Mouse (Mus musculus) monocyte, adult 2 months (primary cell): ENCODE results near the gene Trex2.

ENCODE experiments used
- DNase-seq, 2 experiments: peaks; one replicate each; pipeline ENCODE4 v3.0.0; 2022; ENCODE audit warnings: low spot score in 2 of 2, low read depth in 1 of 2

The Trex2 gene

DNA sequence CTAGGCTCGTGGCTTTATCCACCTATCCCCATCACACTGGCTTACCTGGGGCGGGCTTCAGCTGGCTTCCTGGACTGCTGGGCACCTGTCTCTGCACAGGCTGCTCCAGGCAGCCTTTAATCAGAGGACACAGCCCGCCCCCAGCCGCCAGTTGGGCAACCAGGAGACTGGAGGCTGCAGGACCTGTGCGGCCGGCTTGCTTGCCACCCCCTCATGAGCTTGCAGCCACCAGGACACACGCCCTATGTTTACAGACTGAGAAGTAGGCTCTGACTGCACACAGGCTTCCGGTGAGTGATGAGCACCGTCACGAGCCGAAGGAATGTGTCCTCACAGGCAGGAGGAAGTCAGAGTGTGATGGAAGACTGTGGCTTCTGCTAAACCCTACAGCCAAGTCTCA lies at the start of gene Trex2:
Gene Trex2 (minus strand): TSS at position 93 of the 400 bp plus-strand sequence.
- no peak for DNase-seq

DNA sequence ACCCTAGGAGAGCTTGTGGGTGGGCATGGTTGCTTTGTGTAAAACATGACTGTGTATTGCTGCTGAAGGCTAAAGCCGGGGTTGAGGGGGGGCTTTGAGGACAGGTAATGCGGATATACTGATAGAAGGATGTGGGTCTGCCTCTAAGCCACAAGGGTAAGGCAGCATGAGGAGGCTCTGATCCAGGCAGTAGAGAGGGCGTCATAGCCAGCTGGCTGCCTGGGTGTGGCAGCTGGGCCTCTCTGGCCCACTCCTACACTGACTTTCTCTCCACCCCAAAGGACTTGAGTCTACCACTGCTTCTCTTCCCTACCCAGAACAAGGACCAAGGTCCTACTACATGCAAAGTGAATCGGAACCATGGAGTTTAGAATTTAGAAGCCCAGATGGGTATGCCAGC lies 49.7 kb upstream of the Trex2 start:
- no peak for DNase-seq

DNA sequence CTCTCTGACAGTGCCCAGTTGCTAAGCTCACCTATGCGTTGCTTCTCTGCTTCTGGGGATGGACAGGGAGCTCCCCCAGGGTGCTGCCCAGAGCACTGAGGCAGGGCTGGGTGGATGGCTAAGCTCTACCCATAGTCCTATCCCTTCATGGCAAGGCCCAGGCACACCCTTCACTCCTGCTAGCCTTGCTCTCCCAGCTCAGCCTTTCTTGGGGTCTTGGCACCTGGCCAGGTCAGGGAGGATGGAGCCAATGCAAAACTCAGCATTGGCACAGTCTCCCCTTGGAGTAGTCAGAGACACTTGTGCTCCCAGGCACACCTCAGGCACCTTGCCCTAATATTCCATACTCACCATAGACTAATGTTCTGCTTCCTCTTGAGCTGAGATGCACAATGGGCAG lies 48.9 kb upstream of the Trex2 start:
- no peak for DNase-seq

DNA sequence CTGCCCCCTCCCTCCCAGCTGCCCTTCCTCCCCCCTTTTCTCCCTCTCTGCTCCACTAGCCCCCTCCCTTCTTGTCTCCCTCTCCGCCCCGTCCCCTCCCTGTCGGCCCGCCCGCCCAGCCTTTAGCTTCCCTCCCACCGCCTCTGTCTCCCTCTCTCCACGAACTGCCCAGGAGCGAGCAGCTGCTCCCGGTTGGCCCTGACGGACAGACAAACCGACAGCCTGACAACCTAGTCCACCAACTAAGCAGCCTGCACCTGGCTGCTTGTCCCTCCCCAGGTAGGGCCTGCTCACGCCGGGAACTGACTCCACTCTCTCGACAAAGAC lies 48.3 kb upstream of the Trex2 start, which contains the start of gene Bgn:
Gene Bgn (plus strand): TSS at position 119 of the 327 bp plus-strand sequence.
- no peak for DNase-seq

DNA sequence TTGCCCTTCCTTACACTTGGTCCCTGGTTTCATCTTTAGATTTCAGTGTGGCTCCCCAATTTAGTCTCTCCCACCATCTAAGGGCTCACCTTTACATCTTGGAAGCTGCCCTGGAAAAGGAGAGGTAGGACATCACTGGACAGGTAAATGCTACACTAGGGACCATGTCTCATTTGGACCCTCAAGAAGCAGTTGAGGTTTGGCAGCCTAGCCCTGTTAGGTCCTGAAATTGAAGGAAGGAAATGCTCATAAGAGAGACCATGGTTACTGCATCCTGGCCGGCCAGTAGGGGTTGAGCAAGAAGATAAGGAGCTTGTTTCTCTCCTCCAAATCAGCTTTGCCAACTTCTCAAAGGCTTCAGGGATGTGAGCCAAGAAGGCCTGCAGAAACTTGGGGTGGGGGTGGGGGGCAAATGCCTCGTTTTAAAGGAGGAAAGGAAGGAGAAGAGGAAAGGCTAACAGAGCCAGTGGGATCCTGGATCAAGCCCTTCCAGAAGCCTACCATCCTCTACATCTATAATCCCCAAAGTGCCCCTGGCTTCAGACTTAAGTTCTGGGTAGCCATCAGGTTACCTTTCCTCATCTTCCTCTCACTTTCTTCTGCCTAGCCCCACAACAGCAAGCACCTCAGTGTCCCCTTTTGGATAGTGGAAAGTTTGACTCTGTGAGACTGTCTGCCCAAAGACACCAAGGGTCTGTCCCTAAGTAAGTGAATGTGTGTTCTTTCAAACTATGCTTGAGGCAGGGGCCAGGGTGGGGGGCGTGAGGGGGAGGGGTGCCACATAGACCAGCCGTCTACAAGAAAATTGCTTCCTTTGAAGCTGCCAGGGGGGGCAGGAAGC lies 47.7 kb upstream of the Trex2 start:
- DNase-seq: no peak

DNA sequence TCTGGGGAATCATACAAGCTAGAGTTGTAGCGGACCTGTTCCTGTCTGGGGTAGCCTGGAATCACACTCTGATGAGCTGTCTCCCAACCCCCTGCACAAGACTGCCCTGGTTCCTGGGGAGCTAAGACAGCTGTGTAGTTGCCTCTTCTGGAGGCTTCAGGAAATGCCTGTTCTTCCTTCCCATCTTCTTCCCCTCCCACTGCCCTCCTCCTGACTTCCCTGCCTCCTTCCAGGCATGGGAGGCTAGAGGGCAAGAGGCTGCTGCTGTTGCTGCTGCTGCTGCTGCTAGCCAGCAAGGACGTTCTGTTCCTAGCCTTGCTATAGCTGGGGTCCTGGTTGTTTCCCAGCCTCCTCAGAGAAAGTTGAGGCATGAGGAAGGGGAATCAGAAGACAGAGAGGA lies 45.2 kb upstream of the Trex2 start:
- no peak for DNase-seq

DNA sequence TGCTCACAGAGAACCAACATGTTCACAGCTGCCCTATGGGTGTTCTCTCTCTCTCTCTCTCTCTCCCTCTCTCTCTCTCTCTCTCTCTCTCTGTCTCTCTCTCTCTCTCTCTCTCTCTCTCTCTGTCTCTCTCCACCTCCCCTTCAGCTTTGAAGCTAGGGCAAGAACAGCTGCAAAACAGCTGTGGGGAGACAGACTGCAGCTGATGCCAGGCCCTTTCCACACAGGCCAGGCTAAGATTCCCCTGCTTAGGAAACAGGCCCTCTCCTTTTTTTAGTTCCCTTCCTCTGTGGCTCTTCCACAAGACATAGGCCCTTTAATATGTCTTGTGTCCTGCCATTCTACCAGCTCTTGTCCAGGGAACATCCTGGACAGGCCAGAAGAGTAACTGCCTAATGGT lies 44.5 kb upstream of the Trex2 start:
- DNase-seq: no peak

DNA sequence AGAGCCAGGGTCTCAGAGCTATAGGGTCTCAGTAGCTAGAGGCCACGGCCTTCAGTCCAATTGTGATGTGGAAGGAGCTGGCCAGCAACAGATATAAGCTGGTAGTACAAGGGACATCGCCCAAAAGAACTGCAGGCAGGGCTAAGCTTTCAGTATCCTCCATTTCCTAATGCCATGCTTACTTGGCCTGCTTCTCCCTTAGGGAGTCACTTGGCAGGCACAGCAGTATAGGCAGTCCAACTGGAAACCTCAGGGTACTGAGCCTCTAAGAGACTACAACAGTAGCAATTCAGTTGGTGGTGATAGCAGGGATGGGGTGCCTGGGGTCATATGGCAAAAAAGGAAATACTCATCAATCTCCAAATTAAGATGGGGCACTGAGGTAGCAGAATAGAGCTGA lies 42.4 kb upstream of the Trex2 start:
- DNase-seq: no peak

DNA sequence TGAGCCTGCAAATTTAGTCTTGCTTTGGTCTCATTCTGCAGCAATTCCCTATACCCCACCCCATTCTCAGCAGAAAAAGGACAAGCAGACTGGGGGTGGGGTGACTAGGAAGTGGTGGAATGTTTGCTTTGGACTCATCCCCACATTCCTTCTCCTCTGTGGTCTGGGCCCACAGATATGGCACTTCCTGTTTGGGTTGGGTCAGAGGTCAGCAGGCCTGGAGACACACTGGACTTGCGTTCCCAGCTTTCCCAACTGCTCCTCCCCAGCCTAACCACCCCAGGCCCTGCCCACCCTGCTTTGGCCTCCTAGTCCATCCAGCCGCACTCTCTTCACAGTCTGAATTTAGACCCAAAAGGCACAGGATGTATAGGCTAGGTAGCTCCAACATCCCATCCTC lies 41.5 kb upstream of the Trex2 start:
- no peak for DNase-seq

DNA sequence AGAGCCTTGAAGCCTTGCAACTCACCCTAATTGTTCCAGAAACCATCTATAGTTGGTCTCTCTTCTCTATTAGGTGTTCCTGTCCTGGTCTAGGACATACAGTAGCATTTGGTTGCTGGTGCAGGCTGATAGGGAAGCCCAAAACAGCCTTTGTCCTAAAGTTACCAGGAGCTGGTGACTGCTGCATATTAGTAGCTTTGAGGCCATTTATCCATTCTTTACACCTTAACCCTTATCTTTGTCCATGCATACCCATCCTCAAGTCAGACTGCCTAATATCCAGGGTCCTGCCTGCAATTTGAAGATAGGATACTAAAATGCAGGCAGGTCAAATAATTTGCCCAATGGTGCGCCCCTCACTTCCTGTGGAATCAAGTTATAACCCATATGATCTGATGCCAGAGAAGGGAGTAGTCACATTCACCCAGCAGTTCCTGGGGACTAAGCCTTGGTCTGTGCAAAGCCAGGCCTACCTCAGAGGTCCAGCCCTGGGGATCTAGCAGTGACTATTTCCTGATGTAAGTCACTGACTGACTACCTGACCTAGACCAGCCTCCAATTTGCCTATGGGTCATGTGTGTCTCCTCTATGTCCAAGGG lies 40.6 kb upstream of the Trex2 start:
- no peak for DNase-seq

DNA sequence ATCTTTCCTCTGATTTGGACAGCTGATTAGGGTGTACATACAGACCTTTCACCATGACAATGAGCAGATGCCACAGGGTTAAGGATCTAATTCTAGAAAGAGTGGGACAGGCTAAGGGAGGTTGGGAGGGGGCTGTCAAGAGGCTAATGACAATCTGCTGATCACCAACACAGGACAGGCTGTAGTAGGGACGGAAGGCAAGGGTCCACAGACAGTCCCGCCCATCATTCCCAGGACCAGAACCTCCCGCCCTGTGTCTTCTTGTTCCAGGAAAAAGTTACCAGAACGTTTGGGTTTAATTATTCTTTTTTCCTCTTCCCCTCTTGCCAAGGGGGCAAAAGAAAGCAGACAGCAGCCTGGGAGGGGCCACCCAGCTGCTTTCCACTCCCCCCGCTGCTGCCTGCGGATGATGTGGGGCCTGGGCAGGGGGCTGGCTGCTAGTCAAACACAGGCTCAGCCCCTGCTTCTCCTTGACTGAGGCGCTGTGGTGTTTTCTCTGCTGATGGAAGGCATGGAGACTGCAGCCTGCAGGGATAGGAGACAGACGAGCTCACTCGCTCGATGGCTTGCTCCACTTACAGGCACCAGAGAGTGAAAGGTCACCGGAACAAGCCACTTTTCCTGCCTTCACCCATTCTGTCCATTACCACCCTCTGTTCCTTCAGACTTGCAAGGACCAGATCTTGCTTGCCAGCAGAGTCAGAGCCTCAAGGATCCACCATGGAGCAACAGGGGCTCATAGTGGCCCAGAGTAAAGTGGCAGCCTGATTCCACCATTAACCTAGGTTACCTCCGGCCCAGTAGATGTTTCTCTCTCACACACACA lies 39.4 kb upstream of the Trex2 start:
- DNase-seq: no peak

DNA sequence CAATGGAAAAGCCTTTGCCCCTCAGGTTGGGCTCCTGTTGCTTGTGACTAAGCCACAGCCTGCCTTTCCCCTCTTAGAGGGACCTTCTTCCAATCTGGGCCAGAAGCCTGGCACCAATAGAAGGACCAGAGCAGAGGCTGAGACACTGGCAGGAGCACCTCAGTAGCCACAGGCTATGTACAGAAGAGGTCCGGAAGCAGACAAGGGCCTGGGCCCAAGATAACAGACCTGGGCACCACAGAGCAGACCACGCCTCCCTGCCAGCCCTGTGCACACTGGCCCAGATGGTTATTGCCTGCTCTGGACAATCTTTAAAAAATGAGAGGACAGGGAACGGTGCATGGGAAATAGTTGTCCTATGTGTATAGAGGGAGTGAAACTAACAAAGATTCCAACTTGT lies 36.6 kb upstream of the Trex2 start:
- no peak for DNase-seq

DNA sequence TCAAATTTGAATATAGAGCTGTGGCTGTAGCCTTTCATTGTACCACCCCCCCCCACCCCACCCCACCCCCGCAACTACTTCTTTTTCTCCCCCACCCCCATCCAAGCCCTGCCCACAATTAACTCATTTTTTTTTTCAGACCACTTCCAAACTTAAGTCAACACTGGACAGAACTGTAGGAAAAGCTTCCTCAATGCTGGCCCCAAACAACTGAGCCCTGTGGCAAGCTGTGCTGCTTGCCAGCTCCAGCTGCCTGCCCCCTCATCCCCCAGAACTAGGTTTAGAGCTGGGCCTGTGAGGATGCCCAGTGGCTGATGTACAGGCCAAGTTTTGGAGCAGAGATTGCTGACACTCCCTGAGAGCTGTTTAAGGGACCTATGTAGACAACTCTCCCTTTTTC lies 33.6 kb upstream of the Trex2 start:
- no peak for DNase-seq

DNA sequence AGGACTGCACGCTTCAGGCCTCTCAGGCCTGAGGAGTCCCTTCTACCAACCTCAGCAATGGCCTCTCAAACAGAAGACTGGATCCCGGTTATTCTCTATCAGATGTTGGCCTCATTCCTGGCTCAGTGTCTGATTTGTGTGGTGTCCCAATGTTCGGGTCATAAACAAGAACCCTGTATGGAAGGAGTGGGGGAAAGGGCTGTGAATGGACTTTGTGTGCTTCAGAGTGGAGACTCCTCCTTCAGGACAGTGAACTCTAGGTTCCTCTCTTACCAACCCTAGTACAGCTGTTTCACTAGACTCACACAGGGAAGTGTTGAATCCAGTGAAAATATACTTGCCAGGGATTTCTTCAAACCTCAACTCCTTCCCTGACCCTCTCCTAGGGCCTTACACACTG lies 33.2 kb upstream of the Trex2 start:
- no peak for DNase-seq

DNA sequence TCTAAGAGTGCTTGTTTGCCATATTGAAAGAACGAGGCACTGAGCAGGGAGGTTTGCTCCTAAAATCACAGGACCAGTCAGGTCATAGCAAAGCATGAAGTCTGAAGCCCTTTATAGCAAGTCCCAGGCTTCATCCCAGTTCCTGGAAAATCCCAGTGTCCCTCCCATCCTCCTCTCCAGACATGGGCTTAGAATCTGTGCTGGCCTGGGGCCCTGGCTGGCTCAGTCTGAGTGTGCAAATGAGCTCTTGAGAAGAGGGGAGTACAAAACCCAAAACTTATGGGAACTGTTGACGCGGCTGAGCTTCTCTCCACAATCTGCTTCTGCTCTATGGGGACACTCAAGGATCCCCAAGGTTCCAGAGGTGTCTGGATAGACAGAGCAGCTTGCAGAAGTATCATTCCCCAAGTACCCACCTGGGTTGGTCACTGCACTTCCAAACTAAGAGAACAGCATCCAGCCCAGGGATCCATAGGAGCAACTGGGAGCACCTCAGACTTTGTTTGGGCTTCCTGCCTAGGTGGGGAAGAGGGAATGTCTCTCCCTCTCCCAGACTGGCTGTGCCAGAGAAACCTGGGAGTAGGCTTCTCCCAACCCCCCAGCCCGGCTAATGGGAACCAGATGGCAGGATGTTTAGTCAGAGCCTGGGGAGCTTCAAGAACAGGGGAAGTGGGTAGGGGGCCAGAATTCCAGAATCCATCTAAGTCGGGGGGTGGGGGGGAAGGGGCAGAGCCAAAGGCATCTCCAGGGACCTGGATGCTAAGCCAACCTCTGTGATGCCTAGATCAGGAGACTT lies 32.5 kb upstream of the Trex2 start:
- no peak for DNase-seq

DNA sequence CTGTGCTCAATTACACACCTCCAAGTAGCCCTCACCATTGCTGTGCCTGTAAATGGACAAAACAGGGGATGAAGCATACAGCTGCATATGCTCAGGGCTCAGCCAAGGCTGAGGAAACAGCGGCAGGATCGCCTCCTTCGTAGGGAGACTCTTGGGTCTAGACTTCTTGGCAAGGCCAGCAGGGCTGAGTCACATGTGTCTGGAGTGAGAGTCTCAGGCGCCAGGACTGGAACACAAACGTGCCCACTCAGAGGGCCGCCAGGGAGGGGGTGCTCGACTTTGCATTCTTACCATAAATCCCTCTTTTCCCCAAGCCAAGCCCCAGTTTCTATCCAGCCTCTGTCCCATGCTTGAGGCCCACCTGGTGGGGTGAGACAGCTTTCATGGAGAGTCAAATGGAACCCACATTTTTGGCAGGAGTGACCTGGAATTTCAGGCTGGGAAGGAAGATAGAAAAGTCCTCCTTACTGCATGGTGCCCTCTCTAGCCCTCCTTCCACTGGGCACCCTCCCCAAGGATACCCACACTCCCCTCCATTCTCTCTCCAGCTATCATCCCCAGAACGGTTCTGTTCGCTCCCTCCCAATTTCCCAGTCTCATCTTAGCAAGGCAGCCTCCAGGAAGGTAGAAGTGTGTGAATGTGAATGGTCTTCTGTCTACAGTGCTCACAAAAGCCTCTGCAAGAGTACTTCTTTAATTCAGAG lies 30.5 kb upstream of the Trex2 start:
- no peak for DNase-seq

DNA sequence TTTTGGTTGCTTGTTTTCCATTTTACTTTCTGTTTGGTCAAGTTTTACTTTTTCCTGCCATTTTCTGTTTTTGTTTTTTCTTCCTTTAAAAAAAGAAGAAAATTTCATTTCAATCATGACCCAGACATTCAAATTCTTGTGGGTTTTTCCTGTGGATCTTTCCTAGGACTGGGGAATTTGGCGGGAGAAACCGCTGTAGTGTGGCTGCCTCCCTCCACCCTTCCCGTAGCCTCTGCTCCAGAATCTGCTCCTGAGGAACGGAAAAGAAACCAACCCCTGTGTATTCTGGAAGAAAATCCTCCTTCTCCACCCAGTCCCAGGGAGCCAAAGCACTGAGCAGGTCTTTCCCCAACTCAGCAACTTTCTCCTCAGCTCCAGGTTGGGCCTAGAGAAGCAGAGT lies 25.6 kb upstream of the Trex2 start:
- DNase-seq: no peak

DNA sequence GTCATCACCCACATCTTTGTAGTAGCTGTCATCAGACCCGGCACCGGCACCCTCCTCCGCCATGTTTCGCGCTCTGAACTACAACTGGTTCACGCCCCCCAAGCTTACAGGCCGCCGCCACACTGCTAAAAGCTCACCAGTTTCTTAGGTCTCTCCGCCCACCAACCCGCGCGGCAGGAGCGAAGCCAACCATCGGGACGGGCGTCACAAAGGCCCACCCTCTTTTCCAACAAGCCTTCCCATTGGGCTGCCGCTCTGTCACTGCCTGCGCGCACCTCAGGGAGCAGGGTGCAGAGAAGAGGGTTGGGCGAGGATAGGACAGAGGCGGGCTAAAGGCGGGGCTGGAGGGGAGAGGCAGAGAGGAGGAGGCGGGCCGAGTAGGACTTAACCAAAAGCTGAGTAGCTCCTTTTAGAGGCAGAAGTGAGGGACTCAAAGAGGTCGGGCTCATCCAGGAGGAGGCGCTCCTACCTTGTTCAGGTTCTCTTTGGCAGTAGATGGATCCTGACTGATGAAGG lies 23.8 kb upstream of the Trex2 start, which contains the start of gene Haus7:
Gene Haus7 (minus strand): TSS at position 168 of the 516 bp plus-strand sequence.
- peak; percentile 80 to 83 for DNase-seq

DNA sequence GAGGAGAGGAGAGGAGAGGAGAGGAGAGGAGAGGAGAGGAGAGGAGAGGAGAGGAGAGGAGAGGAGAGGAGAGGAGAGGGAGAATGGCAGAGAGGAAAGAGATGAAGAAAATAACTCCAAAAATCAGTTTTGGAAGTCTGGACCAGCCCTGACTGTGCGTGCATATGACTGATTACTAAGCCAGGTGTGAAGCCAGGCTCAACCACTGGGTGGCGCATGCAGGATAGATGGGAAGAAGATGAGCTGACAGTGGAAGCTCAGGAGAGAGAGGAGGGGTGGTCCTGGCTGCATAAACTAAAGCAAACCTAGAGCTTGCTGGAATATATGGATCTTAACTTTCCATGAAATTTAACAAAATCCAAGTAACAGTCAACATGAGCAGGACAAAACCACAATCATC lies 16.8 kb upstream of the Trex2 start:
- DNase-seq: no peak

DNA sequence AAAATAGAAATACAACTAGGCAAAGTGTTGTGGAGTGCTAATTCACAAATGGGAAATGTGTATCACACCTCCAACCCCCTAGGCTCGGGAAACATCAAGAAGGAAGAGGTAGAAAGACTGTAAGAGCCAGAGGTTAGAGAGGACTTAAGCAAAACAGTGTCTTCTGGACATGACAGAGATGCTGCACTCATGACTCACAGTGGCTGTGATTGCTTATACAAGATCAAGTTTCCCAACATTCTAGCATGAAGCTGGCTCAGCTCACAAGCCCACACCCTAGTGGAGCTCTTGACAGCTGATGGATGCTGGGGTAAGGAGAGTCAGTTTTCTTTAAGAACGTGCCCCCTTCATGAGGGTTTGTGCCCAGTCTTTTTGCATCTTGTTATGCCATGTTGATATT lies 6.3 kb upstream of the Trex2 start:
- DNase-seq: no peak
